Mouse (Mus musculus): ENCODE results near the gene Mab21l3. TPM values are rescaled to one million over a fixed set of nuclear protein-coding genes. Genes with fewer than 3 reads are reported as not detected.

Gene Mab21l3
- polyA plus RNA-seq, 1 experiment from 2014 or later: 0.77 TPM

GRCm38 (mm10) chr3:101770540-101770939 lies 78.2 kb downstream of the Mab21l3 start:
- no peak overlapping the region for H3K4me3 ChIP-seq
- 87% methylated on average over 3 of the region's 3 CpGs for WGBS
- H3K27ac ChIP-seq: no peak overlapping the region
- no peaks in the 10 kb centered on the region for H3K27me3 ChIP-seq (replicated peaks)
- no peak for ATAC-seq (ENCODE audit: low FRiP score, low read depth)
- H3K9me3 ChIP-seq: no peaks in the 10 kb centered on the region
- H3K36me3 ChIP-seq: no peaks in the 10 kb centered on the region
- no peak overlapping the region for H3K4me2 ChIP-seq (replicated peaks)
- H3K9ac ChIP-seq: no peak overlapping the region
- H3K4me1 ChIP-seq: peaks cover 3% of the 10 kb centered on the region; the same call in 1 of the 2 replicates

DNA sequence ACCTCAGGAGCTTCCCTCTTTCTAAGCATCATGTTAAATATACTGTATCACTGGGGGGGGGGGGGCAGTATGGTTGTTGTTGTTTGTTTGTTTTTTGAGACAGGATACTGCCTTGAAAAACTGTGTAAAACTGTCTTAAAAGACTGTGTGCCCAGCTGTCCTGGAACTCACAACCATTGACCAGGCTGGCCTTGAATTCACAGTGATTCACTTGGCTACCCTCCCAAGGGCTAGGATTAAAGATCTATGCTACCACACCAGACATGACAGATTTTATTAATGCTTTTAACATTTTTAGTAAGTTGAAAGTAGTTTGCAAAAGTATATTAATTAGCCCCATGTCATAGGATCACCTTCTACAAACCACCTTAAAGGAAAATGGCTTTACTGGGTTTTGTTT lies 85.2 kb downstream of the Mab21l3 start:
- Histone ChIP-seq H3K4me3 (no peak overlapping the region), H3K36me3 (no peaks in the 10 kb centered on the region), H3K9me3 (no peaks in the 10 kb centered on the region), H3K4me2 (replicated peaks) (no peak overlapping the region), H3K4me1 (peaks cover 3% of the 10 kb centered on the region; the same call in 1 of the 2 replicates), H3K9ac (no peak overlapping the region), H3K27me3 (replicated peaks) (no peaks in the 10 kb centered on the region), H3K27ac (no peak overlapping the region)
- no peak for ATAC-seq (ENCODE audit: low FRiP score, low read depth)

Other genes with a start within 250 kb of the Mab21l3 start
- gene Atp1a1, start 244.3 kb downstream of the Mab21l3 start, polyA plus RNA-seq (2016; fragmentation: Nextera tagmentation; extraction: Ambion mirVana): 61.1 and 68.3 TPM in 2 replicates
- 8.9 and 10.4 TPM in 2 replicates for gene Slc22a15, start 75.5 kb upstream of the Mab21l3 start, polyA plus RNA-seq (2016; fragmentation: Nextera tagmentation; extraction: Ambion mirVana)
- 119 and 140 TPM in 2 replicates for gene Nhlh2, start 161.1 kb upstream of the Mab21l3 start, polyA plus RNA-seq (2016; fragmentation: Nextera tagmentation; extraction: Ambion mirVana)
- gene Casq2, start 237.5 kb upstream of the Mab21l3 start, polyA plus RNA-seq (2016; fragmentation: Nextera tagmentation; extraction: Ambion mirVana): 4.3 and 5.8 TPM in 2 replicates

All from neural tube, embryonic 12.5 days (tissue).